Mouse (Mus musculus) right cerebral cortex, adult 18-20 months (tissue): ENCODE measurements around the gene Peli2.

Source experiments
- DNase-seq: peaks from one replicate; pipeline ENCODE4 v3.0.0; 2022; ENCODE audit warnings: mixed read lengths

Peli2 gene

DNA sequence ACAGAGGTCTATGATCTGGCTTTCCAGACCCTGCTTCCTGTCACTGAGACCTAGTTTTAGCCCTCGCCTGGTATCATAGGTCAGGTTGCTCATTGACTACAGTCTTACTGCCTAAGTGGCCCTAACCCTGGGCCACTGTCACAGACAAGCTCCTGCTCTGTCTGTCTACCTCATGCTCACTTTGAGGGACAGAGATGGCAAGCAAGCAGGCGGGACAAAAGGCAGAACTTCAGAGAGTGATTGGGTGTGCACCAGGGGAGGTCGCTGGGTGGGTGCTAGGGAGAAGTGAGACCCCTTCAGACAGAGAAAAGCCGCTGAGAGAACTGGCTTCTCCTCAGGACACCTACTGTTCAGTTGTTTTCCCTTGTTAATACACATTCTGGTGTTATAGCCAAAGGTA lies 6.3 kb downstream of the Peli2 start:
- no peak for DNase-seq

DNA sequence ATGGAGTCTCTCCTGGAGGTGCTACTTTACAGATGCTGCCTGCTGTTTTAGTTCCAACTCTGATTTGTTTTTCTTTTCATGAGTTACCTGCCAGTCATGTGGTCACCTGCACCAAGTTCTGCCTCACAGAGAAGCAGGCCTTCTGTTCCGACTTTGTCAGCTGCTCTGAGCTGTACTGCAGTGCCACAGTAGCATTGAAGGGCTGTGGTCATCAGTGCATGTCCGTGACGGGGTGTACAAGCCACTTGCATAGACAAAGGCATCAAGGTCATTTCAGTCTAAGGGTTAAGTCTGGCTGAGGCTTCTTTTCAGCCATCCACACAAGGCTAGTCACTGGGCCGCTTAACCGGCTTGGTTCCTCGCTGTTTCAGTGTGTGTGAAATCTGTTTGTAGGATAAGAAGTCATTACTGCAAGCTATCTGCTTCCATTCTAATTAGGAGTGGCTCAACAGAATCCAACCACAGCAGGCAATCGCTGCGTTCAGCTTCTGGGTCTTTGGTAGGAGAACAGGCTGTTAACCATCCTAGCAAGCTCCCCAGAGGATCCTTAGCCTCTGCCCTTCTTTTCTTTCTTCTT lies 7.1 kb downstream of the Peli2 start:
- DNase-seq: no peak

DNA sequence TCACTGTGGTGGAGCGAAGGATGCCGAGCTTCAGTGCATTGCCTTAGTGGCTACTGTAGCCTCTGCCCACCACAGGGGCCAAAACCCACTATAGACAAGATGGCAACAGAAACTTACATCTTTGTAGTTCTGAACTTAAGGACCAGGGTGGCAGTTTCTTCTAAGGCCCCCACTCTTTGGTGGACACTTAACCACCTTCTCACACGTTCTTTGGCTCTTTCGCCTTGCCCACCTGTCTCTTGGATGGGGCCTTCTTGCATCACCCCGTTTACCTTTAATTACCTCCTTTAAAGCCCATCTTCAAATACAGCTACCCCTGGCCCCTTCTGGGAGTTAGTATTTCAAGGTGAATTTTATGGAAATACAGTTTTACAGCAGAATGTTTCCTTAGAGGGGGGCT lies 8.1 kb downstream of the Peli2 start:
- DNase-seq: no peak

DNA sequence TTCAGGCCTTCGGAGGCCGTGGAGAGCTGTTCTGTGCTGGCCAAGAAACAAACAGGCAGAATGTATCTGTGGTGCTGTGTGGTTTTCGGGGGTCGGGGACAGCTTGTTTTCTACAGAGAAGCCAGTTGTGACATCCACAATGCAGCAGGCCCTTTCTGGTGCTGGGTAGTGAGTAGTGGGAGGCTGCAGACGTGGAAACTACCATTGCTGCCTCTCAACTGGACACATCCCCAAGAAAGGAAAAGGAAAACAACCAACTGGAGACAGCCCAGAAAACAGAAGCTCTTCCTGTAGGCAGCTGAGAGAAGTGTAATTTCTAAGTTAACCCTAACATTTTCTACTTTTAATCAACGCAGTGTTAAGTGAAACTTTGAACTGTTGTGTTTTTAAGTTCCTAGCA lies 9.4 kb downstream of the Peli2 start:
- DNase-seq: no peak

DNA sequence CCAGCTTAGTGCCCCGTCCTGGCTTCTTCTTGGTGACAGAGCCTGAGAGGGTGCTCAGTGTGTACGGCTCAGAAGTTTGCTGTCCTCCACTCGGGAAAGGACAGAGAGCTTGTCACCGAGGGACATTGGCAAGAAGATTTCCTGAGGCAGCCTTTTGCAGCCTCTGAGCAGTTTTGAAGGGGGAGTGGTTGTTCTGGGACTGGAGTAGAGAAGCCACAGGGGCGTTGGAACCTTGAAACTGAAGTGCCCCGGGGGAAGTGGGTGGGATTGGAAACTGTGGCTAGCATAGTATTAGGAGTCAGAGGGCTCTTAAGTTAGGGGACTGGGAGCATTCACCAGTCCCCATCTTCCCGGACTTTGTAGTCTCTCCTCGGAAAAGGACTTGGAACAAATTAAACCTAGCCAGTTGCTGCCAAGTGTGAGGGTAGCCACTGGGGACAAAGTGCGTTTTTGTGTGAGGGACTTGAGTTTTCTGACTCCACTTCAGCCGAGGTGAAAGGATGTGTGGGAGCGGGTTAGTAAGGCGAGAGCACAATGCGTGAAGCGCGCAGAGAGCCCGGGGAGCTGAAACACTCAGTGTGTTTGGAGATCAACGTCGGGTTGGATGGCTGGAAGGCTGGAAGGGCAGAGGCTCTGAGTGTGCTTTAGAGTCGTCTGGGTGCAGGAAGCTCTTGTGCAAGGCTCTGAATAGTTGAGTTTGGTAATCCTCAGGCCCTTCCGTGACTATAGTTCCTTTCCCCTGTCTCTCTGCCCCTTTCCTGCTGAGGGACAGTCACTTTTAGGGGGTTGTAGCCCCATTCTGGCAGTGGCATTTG lies 10.3 kb downstream of the Peli2 start:
- DNase-seq: no peak

DNA sequence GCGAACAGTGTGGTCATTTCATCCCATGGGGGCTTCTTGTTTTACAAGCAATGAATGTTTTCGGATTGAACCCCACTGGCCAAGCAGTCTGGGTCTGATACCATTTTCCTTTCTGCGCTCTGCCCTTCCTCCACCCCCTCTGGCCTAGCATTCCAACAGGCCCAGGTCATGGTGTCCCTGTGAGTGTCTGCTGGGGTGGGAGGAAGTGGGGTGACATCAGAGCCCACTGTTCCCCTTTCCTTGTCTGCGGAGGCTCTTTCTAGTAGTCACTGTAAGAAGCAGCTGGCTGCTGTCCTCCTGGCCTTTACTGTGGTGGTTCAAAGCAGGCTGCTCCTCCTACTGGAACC lies 10.9 kb downstream of the Peli2 start:
- DNase-seq: no peak

DNA sequence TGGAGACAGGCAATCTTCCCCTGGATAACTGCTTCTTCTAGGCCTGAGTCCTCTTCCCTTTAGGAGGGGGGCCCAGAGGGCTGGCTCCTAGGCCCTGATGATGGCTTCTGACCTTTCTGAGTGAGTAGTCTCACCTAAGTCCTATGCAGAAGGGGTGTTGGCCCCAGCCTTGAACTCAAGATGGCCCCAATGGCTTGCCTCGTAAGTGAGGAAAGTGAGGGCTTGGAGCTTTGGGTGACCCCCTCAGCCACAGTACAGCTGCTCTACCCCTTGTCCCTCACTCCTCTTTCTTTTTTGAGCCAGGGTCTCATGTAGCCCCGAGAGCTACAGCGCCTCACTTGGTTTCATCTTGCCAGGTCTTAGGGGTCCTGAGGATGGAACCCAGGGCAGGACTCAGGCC lies 11.6 kb downstream of the Peli2 start:
- no peak for DNase-seq

DNA sequence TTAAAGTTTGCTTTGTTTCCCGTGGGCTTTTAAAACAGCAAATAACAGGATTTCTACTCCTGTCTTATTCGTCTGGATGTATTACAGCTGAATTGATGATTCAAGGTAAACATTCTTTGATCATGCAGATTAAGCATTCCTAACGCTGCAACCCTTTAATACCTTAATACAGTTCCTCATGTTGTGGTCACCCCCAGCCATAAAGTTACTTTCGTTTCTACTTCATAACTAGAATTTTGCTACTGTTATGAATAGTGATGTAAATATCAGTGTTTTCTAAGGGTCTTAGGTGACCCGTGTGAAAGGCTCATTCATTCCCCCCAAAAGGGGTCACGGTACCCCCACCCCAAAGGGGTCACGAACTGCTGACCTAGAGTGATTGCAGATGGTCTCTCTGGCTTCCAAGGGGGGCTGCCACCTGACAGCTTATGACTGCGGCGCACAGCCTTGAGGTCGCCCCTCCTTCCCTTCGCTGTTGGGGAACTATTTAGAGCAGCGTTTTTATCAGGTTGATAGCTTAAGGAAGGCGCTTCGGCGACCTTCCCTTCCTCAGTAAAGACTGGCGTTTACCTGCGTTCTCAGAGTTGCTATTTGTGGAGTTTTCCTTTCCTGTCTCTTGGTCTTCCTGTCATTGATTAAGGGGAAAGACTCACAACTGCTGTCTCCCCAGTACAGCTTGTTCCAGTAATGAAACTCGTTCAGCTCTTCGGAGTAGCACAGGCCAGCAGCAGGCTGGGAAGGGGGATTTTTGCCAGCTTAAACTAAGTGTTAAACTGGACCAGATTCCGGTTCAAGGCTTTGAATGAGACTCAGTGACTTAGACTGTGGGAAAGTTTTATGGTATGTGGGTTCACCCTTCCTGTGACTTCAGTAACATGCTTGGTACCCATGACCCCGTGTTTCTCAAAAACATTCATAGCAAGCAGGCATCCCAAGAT lies 12.5 kb downstream of the Peli2 start:
- DNase-seq: no peak

DNA sequence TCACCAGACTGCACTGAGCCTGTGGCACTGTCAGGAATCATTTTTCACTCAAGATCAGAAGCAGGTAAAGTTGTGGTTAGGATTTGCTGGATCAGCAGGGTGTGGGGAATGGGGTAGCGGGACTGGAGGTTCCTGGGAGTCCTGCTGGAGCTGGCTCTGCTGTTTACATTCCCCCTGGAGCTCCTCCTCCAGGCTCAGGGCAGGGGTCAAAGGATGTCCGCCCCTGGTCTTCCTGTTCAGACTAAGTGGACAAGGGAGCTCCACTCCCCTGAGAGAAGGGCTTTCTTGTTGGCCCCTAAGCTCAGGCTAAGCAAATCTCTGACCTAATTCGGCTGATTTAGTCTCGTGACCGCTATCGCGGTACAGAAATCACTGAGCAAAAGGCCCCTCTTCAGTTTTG lies 13.7 kb downstream of the Peli2 start:
- DNase-seq: no peak

DNA sequence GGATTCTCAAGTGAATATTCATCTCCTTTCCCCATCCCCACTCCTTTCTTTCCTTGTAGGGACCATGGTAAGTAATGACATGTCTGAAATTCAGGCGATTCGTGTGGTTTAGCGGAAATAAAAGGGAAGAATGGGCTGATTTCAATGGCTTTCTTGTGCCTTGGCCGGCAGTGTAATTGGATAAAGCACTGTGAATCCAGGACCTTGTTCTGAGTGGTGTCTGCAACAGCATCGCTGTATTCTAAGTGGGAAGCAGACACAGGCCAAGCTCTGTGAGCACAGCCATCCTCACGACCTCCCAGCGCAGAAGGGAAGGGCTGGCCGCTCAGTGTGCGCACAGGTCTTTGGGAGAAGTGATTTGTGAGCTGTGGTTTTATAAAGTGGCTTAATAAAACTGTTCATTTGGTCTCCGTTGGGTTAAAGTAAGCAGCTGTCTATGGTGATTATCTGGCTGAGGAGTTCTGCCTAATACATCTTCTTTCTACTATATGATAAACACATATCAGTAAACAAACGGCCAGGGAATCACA lies 15.3 kb downstream of the Peli2 start:
- no peak for DNase-seq

DNA sequence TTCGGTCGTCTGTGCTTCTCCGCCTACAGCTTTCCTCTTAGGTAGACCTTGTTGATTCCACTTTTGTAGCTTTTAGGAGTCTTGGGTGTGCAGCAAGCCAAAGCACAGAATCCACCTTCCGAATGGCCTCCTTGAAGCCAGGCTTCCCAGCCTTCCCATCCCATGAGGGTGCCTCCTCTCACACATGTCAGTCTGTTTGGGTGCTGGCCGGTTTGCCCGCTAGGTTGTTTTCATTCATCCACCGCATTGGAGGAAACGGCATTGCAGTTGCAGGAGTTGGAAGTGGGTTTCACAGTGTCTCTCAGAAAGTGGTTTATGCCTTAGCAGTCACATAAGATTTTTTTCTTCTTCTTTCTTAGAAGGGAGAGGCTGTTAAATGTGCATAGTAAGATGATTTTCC lies 17.1 kb downstream of the Peli2 start:
- DNase-seq: no peak

DNA sequence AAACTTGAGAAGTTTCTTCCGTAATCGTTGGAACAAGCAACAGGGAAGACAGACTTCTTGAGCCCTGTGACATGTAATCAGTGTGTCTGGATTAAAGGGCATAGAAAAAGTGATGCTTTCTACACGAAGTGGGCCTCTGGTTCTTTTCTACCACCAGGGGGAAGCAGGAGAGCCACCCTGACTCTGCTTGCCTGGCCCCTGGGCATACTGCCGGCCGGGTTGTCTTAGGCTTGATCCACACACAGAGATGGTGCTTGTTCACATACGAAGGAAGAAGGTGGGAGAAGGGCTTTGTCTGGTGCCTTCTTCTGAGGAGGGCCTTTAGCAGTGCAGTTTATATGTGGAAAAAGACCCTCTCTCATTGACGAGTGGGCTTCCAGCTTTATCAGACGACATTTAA lies 17.5 kb downstream of the Peli2 start:
- no peak for DNase-seq

DNA sequence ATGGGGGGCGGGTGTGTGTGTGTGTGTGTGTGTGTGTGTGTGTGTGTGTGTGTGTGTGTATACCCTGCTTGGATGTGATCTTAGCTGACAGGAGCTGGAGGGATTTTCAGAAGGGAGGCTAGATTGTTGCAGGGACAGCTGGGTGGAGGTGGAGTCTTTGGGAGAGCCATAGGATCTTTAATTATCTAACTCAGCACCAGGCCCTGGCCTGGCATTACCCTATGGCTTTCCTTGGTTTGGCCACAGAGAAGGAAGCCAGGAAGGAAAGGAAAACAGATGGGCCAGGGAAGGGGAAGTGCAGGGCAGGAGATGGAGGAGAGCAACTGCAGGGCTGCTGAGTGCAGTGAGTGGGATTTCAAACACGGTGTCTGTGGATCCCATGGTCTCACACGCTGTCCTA lies 18.8 kb downstream of the Peli2 start:
- DNase-seq: no peak

DNA sequence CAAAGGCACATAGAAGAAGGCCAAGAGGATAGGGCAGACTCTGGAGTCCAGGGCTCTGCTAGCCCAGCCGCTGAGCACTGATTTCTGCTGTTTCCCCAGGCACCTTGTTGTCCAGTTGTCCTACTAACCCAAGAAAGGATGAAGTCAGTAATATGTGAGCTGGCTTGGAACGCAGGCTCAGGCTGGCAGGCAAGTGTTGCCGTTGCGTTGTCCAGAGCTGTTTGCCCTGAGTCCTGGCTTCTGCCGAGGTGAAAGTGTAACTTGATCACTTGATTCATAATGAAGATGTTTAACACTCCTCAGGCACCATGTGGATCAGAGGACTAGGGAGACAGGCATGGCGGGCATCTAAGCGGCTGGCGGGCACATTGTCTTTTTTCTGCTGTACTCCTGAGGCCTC lies 21.1 kb downstream of the Peli2 start:
- no peak for DNase-seq

DNA sequence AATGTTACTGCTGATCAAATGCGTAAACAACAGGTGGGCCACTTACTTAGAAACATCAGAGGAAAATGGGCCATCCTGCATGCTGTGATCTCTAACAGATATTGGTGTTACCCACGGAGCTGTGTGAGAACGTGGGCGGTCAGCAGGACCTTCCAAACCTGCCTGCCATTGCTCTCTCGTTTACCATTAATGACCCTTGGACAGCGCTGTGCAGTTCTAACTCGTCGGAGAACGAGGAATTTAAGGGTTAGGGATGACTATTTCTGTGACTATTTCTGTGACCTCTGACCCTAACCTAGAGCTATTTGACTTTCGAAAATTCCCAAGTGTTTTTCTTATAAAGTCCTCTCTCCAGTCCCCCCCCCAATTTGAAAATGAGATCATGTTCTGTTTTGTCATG lies 22.1 kb downstream of the Peli2 start:
- no peak for DNase-seq

DNA sequence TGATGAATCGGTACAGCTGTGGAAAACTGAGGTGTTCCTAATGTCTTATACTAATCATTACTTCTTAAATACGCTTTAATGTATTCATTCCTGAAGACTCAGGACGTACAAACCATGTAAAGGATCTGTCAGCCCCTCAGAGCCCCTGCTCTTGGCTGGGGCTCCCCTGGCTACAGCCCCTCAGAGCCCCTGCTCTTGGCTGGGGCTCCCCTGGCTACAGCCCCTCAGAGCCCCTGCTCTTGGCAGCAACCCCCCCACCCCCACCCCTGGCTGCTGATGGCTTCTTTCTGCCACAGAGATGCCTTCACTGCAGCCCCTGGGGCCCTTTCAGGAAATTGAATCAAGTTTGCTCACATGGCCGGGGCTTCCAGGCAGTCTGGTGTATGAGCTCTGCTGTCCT lies 22.5 kb downstream of the Peli2 start:
- no peak for DNase-seq

DNA sequence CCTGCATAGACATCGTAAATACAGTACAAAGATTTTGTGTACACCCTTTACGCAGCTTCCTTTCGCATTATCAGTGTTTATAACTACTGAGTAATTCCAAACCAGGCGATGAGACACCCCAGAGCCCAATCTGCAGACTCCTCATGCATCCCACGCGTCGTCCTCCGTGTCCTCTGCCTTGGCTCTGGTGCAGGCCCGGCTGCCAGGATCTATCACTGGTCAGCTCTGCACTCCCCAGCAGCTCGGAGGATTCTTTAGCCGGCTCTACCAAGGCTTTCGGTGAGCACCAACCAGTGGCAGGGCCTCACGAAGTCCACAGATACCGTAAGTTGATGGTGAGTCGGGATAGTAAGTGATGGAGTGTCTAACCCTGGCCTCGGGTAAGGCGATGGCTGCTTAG lies 23.7 kb downstream of the Peli2 start:
- DNase-seq: no peak

DNA sequence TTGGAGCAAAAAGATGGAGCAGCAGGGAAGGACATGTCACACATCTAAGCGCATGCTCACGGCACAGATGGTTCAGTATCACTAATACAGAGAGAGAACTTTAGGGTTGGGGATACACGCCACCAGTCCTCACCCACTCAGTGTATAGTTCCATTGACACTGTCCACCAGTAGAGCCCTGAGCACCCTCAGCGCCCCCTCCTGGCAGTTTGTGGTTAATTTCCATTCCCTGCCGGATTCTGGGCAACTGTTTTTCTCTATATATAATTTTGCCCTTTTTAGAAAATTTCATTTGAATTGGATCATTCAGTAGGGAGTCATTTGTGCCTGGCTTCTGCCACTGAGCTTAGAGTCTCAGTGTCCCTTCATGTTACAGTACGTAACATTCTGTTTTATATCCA lies 27.1 kb downstream of the Peli2 start:
- no peak for DNase-seq

DNA sequence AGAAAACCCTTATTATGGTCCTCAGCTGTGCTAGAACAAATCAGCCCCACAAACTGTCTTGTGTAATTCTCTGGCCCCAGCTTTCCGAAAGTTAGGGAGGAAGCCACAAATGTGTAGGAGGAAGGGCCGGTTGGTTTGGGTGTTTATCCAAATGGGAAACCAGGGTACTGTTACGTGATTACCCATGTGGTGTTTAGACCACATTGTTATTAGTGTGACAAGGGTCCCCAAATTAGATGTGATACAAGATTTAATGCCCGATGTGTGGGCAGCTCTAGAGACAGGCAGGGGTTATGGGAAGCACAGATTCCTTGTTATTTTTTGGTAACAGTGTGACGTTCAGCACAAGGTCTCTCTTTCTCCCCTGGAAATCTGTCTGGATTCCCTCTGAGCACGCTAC lies 28.0 kb downstream of the Peli2 start:
- DNase-seq: no peak

DNA sequence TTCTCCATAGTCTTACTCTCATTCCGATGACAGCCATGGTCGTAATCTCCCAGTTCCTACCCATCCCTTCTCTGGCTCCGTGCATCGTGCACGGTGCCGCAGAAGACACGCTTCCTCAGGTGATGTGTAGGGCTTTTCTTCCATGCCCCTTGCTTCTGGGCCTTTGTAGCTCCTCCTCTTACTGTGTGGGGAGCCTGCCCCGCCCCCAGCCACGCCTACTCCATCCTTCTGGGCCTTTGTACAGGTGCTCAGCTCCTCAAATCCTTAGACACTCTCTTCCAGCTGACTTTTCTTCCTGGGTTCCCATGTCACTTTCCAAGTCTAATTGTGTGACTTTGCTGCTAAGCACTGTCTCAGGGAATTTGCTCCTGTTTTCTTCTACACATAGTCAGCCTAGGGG lies 28.7 kb downstream of the Peli2 start:
- no peak for DNase-seq

DNA sequence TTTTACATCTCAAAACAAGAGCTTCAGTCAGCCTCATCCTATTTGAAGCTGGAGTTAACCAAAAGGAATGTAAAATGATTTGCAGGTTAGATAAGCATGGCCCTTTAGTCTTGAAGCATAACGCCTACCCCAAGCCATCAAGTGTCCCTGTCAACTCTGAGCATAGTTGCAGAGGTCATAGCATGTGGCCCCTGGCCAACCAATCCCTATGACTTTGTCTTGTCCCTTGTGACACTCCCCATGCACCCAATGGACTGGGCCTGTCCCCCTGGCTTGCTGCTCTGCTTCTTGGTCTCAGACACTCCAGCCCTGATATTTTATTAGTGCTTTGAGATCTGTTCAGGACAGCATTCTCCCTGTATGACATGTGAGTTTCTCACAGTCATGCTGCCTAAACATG lies 30.3 kb downstream of the Peli2 start:
- DNase-seq: no peak

DNA sequence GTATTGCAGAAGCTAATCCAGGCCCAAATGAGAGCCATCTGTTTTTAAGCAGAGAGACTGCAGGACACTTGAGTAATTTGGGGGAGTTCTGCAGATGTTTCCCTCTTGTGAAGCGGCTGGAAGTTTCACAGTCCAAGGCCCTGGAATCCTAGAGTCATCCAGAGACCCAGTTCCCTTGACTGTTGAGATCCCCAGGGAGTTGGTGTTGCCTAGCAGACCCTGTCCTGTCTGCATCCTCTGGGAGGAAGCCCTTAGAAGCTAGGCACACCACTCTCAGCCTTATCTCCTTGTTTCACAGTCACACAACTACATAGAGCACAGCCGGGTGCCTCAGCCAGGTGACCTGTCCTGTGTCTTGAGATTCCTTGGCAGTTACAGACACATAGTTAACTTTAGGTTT lies 30.9 kb downstream of the Peli2 start:
- DNase-seq: no peak

DNA sequence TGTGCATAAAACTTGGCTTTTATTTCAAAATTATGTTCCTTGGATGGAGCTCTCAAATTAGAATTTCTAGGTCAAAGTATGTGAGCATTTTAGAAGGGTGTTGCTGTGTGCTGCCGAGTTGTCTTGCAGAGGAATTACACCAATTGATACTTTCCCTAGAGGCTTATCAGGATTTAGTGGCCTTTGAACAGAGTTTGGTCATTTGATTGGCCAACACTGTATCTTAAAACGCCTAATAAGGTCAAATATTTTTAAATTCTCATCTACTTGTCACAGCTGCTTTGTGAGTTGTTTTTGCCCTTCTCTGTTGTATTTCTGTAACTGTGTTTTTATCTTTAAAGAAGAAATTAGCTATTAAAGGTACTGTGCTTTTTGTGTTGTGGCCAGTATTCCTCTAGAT lies 32.4 kb downstream of the Peli2 start:
- DNase-seq: no peak
